7 mouse cellular contexts compared by ENCODE assay signal in the genomic region with DNA sequence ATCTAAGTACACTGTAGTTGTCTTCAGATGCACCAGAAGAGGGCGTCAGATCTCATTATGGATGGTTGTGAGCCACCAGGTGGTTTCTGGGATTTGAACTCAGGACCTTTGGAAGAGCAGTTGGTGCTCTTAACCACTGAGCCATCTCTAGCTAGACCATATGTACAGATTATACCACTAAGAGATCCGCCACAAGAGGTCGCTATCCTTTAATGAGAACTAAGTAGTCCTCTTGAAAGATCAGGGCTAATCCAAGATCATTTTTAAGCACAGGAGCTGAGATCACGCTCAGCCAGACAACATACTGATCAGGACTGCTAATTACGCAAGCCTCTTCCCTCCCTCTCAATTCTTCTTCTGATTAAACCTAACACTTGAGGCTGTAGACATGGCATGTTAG.
DNase-seq lines count a peak whose midpoint lies in the region; ATAC-seq and TF ChIP-seq lines count a peak whose summit lies in the region.
"Not testable (repeated sequence)": the region's sequence is repeated elsewhere in the genome, so short reads cannot be mapped to it uniquely, and the experiment has no call there.

No protein-coding gene starts in this region.

- H3K27me3 ChIP-seq in E14TG2a.4 (ENCODE audit: insufficient read depth, low read length); lung, embryonic 14.5 days (ENCODE audit: insufficient read depth, low read length): not testable (repeated sequence)

- H3K9ac ChIP-seq in lung, embryonic 14.5 days: not testable (repeated sequence)

- not testable (repeated sequence) for H3K4me2 ChIP-seq in lung, embryonic 14.5 days

- not testable (repeated sequence) for H3K36me3 ChIP-seq in E14TG2a.4 (ENCODE audit: insufficient read depth, low read length); lung, embryonic 14.5 days (ENCODE audit: insufficient read depth)

- H3K4me3 ChIP-seq in E14TG2a.4 (replicated peaks; ENCODE audit: low read length); lung, embryonic 14.5 days (ENCODE audit: low read depth, low read length): not testable (repeated sequence)

- not testable (repeated sequence) for H3K4me1 ChIP-seq in E14TG2a.4 (replicated peaks; ENCODE audit: low read depth, low read length); lung, embryonic 14.5 days (ENCODE audit: insufficient read depth)

- ATAC-seq in lung, embryonic 14.5 days (ENCODE audit: insufficient read depth): not testable (repeated sequence)

- TF ChIP-seq CTCF in E14TG2a.4 (conservative IDR thresholded peaks at IDR 0.05; ENCODE audit: low read length): peak; percentile 26
- TF ChIP-seq CTCF in lung, embryonic 14.5 days (IDR thresholded peaks at IDR 0.05; ENCODE audit: low read depth): not testable (repeated sequence)

- peak; percentile 36 for DNase-seq in WW6 (ENCODE audit: low read depth, low spot score)
- DNase-seq in c-Kit-positive CD71-negative TER-119-negative erythroid progenitor cells, embryonic 14.5 days (ENCODE audit: low read depth): peak; percentile 22
- peak; percentile 0 for DNase-seq in embryo, embryonic 11.5 days (ENCODE audit: low read depth, low spot score)
- DNase-seq in induced T-regulatory cell, adult 2 months (ENCODE audit: low read depth): peak; percentile 6
- DNase-seq in lung, embryonic 14.5 days: peak; percentile 14
- DNase-seq in testis, postnatal 10 days (ENCODE audit: low spot score): peak; percentile 41

- not testable (repeated sequence) for H3K9me3 ChIP-seq in E14TG2a.4 (ENCODE audit: low read length); lung, embryonic 14.5 days (ENCODE audit: low read depth, low read length)

- H3K27ac ChIP-seq in lung, embryonic 14.5 days (ENCODE audit: low read depth): not testable (repeated sequence)

- whole genome bisulfite sequencing in lung, embryonic 14.5 days: 44% methylated on average over 5 of the region's 5 CpGs
